ENCODE assay signal across 21 mouse cellular contexts in genomic region chrX:11899051-11899450, GRCm38 (mm10).
DNase-seq lines count a peak whose midpoint lies in the region; ATAC-seq and TF ChIP-seq lines count a peak whose summit lies in the region.
"Had no signal": no experiment of that assay in that cellular context is flagged by ENCODE, and none has a peak within 500 bp of the region (broad histone marks: within the 10 kb centered on the region; RNA-seq: fewer than 3 reads in every experiment).

No protein-coding gene starts in this region.

- no peak for TF ChIP-seq POLR2A in kidney, adult 2 months (IDR thresholded peaks at IDR 0.05; ENCODE audit: low read depth, low read length)
- no peak for TF ChIP-seq POLR2A in brain, embryonic 14.5 days (IDR thresholded peaks at IDR 0.05; ENCODE audit: borderline replicate concordance, extremely low read depth, insufficient read depth, insufficient read length, poor library complexity, severe bottlenecking)

- WGBS in kidney, adult 2 months = 80% methylated on average over 6 of the region's 6 CpGs
- WGBS in forebrain, embryonic 13.5 days = 86% methylated on average over 6 of the region's 6 CpGs

- H3K9me3 ChIP-seq in forebrain, embryonic 13.5 days (replicated peaks) = no peaks in the 10 kb centered on the region
- H3K9me3 ChIP-seq: forebrain, embryonic 10.5 days; G1E; heart, embryonic 10.5 days; heart, embryonic 13.5 days; hindbrain, embryonic 12.5 days; hindbrain, embryonic 15.5 days had no signal

- H3K36me3 ChIP-seq in kidney, adult 2 months (ENCODE audit: control insufficient read depth, insufficient read depth, low read length) = no peaks in the 10 kb centered on the region
- no peaks in the 10 kb centered on the region for H3K36me3 ChIP-seq in forebrain, embryonic 13.5 days (ENCODE audit: poor library complexity, severe bottlenecking)
- H3K36me3 ChIP-seq: forebrain, embryonic 10.5 days; G1E; heart, embryonic 10.5 days; heart, embryonic 13.5 days; hindbrain, embryonic 12.5 days; hindbrain, embryonic 15.5 days had no signal

- no peak overlapping the region for H3K4me3 ChIP-seq in kidney, adult 2 months (ENCODE audit: insufficient read depth, low read depth, low read length)
- no peak overlapping the region for H3K4me3 ChIP-seq in forebrain, embryonic 13.5 days
- H3K4me3 ChIP-seq: forebrain, embryonic 10.5 days; heart, adult 2 months; heart, embryonic 10.5 days; heart, embryonic 13.5 days; hindbrain, embryonic 12.5 days; hindbrain, embryonic 15.5 days had no signal

- ATAC-seq in forebrain, embryonic 13.5 days = no peak
- ATAC-seq: forebrain, postnatal 0 days had no signal

- TF ChIP-seq CTCF in kidney, adult 2 months (conservative IDR thresholded peaks at IDR 0.05; ENCODE audit: insufficient read depth, insufficient read length, low read depth, low read length) = no peak
- no peak for TF ChIP-seq CTCF in brain, embryonic 14.5 days (IDR thresholded peaks at IDR 0.05; ENCODE audit: borderline replicate concordance, extremely low read depth, insufficient read depth, insufficient read length)

- no peak overlapping the region for H3K27ac ChIP-seq in kidney, adult 2 months (ENCODE audit: insufficient read depth, low read depth, low read length)
- no peak overlapping the region for H3K27ac ChIP-seq in forebrain, embryonic 13.5 days
- H3K27ac ChIP-seq: forebrain, embryonic 10.5 days; heart, adult 2 months; heart, embryonic 10.5 days; heart, embryonic 13.5 days; hindbrain, embryonic 12.5 days; hindbrain, embryonic 15.5 days had no signal

- no peak overlapping the region for H3K4me2 ChIP-seq in forebrain, embryonic 13.5 days
- H3K4me2 ChIP-seq: heart, embryonic 13.5 days; hindbrain, embryonic 12.5 days; hindbrain, embryonic 15.5 days had no signal

- H3K9ac ChIP-seq in forebrain, embryonic 13.5 days = no peak overlapping the region
- H3K9ac ChIP-seq: forebrain, postnatal 0 days; heart, embryonic 13.5 days; hindbrain, embryonic 12.5 days; hindbrain, embryonic 15.5 days had no signal

- H3K27me3 ChIP-seq in kidney, adult 2 months (replicated peaks; ENCODE audit: control insufficient read depth, insufficient read depth, low read length) = no peaks in the 10 kb centered on the region
- H3K27me3 ChIP-seq in forebrain, embryonic 13.5 days = peaks cover 7% of the 10 kb centered on the region; the same call in 1 of the 2 replicates

- H3K4me1 ChIP-seq in kidney, adult 2 months (ENCODE audit: control insufficient read depth, insufficient read depth, low read length) = no peaks in the 10 kb centered on the region
- peaks cover 11% of the 10 kb centered on the region; the same call in 1 of the 2 replicates for H3K4me1 ChIP-seq in forebrain, embryonic 13.5 days

- peak; percentile 5 for DNase-seq in kidney, adult 2 months
- no peak for DNase-seq in kidney, postnatal 14 days
- peak; percentile 44 to 53 for DNase-seq in lung, adult 18-20 months
- no peak for DNase-seq in lung, postnatal 25 days (ENCODE audit: low spot score)
- DNase-seq in brain, embryonic 14.5 days (ENCODE audit: low read depth) = peak; percentile 26
- peak; percentile 16 for DNase-seq in lung, postnatal 14 days
- no peak for DNase-seq in retina, embryonic 14.5 days (ENCODE audit: low spot score)
- DNase-seq: adrenal gland, adult 2 months; adrenal gland, postnatal 14 days; cerebellum, adult 8-10 months; cerebellum, postnatal 10 days; forebrain, postnatal 0 days; gastrocnemius, postnatal 25 days; heart, adult 2 months had no signal

Comparison
In these comparisons a context has a peak if more than half of its experiments do, and no peak if none do; other contexts are left out.
1. DNase-seq: peak in kidney, adult 2 months (single experiment), lung, adult 18-20 months (2 of 2), brain, embryonic 14.5 days (single experiment) and lung, postnatal 14 days (single experiment); none in kidney, postnatal 14 days (single experiment), lung, postnatal 25 days (single experiment) and retina, embryonic 14.5 days (single experiment).